Mouse (Mus musculus) right cerebral cortex, postnatal 14 days (tissue): ENCODE measurements around the gene Tmem151b.

Experiments
- DNase-seq: peaks from one replicate; pipeline ENCODE4 v3.0.0; 2022

Gene Tmem151b

DNA sequence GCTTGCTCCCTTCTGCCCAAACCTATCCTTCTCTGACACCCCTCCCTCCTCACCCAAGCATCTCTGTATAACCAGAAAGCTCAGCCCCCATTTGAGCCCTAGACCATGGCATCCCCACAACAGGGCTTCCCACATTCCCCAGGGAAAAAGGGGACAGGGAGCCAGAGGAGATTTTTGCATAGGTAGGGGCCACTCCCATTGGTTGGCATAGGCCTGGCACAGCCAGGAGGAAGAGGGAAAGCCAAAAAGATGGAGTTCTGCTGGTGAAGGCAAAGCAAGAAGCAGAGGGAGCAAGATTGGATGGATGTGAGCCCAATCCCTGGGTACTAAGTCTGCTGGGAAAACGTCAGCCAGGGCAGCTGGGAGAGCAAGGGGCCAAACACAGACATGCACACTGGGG, 6.4 kb downstream of the Tmem151b start:
- DNase-seq, result no peak

DNA sequence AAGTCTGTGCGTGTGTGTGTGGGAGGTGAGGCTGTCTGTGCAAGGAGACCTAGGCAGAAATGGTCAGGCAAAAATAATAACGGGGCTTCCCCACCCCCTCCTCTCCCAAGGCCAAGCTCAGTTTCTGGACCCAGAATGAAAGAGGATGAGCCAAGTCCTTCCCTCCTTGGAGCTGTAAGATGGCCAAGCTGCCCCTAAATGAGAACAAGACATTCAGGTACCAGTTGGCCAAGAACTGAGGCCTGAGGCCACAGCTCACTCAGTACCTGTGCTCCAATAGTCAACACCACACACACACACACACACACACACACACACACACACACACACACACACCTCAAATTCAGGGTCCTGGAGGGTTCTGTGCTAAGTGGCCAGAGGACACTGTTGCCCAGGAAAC, 6.8 kb downstream of the Tmem151b start:
- DNase-seq, result no peak

DNA sequence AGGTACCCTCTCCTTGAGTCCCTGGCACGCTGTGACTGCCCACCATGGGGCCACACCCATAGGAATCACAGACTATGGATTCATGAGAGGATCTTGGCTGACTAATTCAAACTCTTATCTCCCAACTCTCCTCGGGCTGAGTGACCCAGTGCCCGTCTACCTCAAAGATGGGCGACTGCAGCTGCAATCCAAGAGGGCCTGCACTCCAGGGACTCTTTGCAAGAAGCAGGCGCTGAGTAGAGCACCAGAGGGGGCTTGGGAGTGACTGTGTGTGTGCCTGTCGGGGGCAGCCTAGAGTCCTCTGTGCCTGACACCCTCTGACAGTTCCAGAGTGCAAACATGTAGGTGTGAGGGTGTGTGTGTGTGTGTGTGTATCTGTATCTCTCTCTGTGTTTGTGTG, 7.3 kb downstream of the Tmem151b start:
- DNase-seq, result no peak

DNA sequence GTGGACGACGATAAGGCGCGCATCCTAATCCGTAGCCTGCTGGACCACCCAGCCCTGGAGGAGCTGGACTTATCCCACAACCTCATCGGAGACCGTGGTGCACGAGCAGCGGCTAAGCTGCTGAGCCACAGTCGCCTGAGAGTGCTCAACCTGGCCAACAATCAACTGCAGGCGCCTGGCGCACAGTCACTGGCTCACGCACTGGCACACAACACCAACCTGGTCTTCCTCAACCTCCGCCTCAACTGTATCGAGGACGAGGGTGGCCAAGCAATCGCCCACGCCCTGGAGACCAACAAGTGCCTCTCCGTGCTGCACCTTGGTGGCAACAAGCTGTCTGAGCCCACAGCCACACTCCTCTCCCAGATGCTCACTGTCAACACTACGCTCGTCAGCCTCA, 9.8 kb downstream of the Tmem151b start:
- DNase-seq, result no peak

DNA sequence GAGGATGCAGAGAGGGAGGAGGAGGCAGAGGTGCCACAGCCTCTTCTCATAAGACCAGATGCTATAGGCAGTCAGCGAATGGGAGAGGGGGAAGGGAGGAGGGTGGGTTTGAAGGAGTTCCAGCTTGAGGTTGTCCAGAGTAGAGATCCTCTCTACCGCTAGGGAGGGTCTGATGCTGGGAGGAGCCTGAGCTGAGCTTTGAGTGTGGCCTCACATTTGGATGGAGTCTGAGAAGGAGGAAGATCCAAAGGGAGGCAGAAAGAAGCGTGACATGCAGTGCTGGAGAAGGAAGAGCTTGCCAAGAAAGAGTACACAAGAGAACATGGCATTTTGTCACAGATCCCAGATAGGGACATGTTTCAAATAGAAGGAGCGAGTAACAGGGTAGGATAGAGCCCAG, 11.1 kb downstream of the Tmem151b start:
- no peak for DNase-seq

DNA sequence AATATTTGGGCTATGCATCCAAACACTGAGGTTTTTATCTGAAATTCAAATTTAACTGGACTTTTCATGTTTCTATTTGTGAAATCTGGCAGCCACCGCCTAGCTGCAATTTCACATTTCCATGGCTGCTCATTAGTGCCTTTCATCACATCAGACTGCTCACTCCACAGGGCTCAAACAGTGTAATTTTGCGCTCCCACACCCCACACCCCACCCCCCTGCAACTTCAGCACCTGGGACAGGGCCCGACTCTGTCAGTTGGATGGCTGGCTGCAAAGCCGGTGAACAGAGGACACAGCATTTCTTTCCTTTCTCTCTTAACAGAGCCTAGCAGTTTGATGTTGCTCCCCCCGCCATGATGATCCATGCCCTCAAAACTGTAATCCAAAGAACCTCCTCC, 13.2 kb downstream of the Tmem151b start:
- DNase-seq, result no peak

DNA sequence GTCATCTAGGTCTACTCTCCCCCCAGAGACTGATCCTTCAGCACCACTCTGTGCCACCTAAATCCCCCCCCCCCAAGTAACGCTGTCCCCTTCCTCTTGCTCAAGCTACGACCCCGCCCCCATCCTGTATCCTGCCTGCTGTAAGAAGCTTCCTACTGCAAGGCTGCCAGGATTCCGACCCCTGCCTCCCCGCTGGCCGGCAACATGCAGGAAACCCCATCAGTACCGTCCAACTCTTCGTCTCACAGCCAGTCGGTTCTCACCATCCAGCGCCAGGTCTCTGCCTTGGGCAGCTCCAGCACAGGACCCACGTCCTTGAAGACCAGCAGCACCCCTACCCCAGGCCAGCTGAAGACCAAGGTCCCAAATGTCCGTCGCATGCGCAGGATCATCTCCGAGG, 16.6 kb downstream of the Tmem151b start:
- no peak for DNase-seq

DNA sequence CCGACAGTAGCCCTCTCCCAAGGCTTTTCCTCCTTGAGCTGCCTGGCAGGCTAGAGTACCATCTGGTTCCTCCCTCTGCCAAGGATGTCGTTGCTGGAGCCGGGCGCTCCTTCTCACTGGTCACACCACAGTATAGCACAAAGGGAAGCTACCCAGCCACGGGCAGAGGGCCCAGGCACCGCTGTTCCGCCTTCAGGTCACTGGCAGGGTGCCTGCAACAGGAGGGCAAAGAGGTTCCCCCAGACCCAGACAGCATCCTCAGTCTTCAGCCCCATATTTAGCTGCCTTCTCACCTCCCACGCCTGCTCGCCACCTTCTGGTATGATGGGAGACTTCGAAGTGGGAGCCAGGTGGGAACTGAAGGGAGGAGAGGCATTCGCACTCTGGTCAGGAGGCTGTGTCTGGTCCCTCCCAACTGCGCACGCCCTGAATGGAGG, 19.1 kb downstream of the Tmem151b start:
- DNase-seq, result peak; percentile 70

DNA sequence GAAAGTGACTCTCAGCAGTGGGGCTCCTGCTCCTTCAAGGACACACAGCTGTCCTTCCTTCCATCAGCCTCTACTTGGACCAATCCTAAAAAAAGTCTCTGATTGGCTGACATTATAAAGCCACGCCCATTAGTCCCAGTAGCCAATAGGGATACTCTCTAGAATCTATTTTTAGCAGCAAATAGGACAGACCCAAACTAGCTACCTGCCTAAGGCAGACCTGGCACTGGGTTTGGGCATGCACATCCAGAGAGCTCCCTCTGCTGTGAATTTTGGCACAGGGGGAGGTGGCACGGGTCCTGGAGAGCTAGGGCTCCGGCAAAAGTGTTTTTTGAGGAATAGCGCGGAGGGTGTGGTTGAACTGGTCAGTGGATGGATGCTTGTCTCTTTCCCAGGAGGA, 22.9 kb downstream of the Tmem151b start:
- no peak for DNase-seq

DNA sequence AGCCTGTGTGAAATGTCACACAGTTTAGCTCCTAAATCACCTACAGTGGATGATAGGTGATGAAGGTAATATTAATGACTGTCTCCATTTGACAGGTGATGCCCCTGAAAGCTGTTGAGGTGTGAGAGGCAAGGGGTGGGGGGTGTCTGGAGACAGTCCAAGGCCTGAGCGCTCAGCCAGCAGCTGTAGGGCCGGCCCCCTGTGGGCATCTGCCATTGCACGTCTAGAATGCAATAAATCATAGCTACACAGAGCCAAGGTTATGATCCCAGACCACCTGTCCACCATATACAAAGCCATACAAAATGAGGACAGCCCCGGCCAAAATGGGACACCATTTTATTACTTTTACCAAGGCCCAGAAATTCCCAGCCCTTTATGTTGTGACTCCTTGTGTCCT, 24.5 kb downstream of the Tmem151b start:
- DNase-seq, result no peak

DNA sequence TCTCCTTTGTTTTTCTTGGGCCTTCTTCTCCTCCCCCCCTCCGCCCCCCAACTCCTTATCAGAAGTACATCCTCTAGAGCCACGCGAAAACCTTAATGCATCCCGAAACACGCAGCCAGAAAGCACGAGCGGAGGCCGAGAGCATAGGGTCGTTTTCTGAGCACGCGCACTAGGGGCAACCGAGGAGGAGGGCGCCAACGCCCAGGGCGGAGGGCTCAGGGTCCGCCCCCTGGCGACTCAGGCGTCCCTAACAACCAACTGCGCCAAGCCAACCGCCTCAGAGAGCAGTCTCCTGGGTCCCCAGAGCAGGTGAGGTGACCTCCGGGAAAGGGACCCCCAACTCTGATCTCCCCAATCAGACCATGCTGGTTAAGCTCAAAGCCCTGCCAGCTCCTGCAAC, 26.2 kb downstream of the Tmem151b start, which contains the start of gene Tcte1:
TSS of gene Tcte1 (plus strand) at position 172 of the 400 bp plus-strand sequence.
- no peak for DNase-seq

DNA sequence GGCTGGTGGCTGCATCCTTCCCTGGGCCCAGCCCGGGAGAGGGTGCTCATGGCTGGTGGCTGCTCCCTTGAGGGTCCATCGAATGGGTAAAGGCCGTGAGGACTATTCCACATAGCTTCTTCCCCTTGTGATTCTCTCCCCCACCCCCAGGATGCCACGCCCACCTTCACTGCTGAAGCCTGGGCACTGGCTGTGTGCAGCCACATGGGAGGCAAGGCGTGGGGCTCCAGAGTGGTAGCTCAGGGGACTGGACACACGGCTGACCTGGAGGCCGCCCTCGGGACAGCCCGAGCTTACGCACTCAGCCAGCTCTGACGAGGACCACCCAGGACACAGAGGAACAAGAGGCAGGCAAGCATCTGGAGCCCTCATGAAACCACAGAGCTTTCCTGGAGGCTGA, 29.3 kb downstream of the Tmem151b start:
- no peak for DNase-seq

DNA sequence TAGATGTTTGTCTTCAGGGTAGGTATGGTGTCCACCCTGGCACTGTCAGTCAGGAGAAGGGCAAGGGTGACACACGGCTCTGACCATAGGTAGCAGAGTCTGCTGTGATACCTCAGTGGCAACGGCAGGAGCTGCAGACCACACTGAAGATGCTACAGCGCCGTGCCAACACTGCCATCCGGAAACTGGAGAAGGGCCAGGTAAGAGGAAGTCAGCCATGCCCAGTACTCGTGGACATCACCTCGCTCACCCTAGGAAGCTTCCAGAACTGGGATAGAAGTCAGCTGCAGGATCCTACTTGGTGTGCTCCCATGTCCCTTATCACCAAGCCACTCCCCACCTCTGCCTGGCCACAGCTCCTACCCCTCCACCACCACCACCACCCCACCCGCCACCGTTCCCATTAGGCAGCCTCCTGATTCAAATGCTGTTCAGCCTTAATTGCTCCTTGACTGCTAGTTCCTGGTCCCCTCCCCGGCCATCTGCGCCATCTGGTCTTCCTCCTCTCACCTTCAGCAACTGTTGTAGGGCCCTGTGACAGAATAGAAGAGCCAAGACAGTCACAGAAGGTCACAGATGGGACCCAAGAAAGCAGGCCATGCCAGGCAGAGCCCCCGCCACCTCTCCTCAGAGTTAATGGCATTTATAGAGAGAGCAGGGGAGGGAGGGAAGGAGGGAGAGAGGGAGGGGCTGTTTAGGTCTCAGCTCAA, 30.6 kb downstream of the Tmem151b start:
- no peak for DNase-seq

DNA sequence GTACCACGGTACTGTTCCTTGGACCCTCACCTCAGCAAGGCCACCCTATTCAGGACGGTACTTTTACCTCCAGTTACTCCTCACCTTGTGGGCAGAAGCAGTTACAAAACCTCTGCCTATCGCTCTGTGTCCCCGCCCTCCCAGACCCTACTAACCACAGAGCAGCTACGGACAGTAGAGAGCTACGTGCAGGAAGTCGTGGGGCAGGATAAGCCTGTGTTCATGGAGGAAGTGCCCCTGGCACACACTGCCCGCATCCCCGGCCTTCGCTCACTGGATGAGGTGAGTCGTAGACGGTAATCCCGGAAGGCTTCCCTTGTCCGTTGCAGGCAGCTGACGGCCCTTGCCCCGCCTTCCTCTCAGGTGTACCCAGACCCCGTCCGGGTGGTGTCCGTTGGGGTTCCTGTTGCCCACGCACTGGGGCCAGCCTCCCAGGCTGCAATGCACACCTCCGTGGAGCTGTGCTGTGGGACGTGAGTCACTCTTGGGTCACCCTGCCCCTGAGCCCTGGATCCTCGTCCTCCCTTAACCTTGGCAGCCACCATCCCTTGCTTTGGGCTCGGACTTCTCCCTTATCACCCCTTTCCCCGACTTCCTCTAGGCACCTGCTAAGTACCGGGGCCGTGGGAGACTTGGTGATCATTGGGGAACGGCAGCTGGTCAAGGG, 31.8 kb downstream of the Tmem151b start:
- DNase-seq, result no peak

DNA sequence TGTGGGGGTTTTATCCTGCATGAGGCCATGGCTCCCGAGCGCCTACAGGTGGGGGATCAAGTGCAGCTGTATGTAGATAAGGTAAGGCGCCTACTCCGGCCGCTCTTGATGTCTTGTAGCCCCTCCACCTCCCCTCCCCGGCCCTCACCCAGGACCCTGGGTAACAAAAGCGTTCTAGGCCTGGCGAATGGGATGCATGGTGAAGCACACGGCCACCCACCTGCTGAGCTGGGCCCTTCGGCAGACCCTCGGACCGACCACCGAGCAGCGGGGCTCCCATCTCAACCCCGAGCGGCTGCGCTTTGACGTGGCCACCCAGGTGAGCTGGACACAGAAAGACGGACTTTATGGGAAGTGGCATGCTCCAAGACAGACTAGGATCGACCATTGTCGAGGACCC, 32.3 kb downstream of the Tmem151b start:
- no peak for DNase-seq

DNA sequence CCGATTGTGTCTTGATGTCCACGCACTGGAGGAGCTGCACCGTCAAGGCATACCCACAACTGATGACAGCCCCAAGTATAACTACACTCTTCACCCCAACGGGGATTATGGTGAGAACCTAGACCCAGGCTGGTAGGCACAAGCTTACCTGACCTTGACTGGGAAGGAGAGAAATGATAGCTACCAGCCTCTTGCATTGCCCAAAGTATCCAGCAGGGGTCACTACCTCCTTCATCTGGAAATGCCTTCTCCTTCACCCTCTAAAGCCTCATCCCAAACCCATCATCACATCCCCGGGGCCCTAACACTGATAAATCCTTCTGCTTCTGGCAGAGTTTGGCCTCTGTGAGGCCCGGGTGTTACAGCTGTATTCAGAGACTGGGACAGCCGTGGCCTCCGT, 33.0 kb downstream of the Tmem151b start:
- peak; percentile 84 for DNase-seq

DNA sequence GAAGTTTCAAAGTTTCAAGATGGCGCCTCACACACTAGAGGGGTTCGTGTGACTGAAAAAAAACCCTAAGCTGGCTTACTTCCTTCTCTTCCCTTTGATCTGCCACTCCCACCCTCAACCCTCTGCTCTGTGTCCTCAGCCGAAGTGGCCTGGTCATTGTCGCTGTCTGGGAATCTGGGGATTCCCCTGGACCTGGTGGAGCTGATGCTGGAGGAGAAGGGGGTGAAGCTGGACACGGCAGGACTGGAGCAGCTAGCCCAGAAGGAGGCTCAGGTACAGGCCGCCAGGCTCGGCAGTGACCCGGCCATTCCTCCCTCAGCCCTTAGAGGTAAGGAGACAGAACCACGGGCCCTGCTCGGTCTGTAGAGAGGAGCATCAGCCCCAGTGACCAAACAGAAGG, 33.7 kb downstream of the Tmem151b start:
- no peak for DNase-seq

DNA sequence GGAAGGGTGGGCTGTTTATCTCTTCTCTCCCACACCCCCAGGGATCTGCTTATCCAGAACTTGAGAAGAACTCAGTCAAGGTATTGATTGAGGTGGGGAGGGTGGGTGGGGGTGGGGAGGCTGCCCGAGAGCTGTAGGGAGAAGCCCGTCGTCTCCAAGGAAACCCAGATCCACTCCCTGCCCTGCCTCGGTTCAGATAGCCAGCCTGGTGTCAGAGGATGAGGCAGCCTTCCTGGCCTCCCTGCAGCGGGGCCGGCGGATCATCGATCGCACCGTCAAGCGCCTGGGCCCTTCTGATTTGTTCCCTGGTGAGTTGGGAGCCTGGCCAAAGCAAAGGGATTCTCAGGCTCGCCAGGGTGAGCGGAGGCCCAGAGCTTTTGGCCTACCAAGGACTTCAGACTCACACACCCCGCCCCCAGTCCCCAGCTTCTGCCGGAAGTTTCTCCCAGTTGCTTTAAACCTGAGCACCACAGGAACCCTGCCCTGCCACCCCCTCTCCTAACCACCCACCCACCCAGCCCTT, 34.2 kb downstream of the Tmem151b start:
- DNase-seq, result no peak

DNA sequence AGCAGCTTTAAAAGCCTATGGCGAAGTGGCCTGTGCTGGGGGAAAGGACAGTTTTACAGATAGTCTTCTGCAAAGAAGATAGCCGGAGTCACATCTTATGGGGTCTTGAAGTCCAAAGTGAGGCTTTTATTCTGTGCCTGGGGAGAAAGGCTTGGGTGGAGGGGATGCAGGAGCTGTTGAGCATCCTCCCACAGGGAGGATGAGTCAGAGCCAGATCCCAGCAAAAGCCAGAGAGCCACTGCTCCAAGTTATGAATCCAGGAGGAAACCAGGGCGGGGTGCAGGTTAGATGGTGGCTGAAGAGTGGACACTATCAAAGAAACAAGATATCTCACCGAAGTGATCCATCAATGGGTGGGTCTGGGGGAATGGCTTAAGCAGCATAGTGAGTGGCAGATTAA, 37.7 kb downstream of the Tmem151b start:
- no peak for DNase-seq

DNA sequence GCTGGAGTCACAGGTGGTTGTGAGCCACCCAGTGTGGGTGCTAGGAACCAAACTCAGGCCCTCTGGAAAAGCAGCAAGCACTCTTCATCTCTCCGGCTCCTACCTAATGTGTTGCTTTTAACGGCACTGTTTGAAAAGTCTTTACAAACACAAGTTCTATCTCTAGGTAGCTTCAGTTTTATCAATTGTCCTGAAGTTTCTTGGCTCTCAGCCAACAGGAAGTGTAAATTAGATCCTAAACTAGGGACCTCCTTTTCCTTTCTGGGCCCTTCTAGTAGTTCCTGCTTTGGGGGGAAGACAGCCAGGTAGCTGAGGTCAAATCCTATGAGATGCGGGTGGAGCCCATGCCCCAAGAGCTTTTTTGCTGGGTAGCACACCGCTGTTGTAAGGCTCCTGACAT, 38.6 kb downstream of the Tmem151b start:
- no peak for DNase-seq

DNA sequence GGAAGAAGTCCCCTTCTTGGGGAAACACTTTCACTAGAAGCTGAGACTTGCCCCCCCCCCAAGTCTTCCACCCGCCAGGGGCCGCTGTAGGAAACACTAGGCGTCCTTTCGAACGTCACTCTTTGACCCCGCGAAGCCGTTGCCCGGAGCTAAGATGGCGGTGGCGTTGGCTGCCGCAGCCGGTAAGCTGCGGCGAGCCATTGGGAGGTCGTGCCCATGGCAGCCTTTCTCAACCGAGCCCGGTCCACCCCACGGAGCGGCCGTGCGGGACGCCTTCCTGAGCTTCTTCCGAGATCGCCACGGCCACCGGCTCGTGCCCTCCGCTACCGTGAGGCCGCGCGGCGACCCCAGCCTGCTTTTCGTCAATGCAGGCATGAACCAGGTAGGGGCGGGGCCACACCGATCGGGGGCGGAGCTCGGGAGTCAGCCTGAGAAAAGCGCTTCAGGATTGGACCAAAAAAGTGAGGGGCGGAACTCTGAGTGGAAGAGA, 42.7 kb downstream of the Tmem151b start, which contains the start of gene Aars2:
TSS of gene Aars2 (plus strand) at position 142 of the 490 bp plus-strand sequence.
- DNase-seq, result peak; percentile 98

DNA sequence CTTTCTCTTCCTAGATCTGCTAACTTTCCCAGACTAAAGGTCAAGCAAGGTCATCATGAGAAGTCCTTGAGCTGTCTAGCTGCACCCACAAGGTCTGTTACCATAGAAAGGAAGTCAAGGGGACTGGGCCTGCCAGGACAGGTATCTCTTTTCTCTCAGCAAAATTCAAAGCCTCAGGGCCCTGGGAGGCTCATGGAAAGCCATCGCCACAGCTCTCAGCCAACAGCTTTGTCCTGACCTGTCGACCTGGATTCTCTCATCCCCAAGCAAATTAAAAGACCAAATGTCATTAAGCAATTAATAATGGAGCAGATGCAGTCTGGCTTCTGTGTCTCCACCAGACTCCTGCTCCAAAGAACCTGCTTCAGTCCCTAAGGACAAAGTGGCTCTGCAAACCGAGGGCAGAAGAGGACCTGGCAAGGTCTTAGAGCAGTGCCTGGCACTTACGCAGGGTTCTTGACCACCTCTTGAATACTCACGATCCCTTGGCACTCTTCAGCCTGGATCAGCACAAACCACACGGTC, 43.5 kb downstream of the Tmem151b start:
- no peak for DNase-seq

DNA sequence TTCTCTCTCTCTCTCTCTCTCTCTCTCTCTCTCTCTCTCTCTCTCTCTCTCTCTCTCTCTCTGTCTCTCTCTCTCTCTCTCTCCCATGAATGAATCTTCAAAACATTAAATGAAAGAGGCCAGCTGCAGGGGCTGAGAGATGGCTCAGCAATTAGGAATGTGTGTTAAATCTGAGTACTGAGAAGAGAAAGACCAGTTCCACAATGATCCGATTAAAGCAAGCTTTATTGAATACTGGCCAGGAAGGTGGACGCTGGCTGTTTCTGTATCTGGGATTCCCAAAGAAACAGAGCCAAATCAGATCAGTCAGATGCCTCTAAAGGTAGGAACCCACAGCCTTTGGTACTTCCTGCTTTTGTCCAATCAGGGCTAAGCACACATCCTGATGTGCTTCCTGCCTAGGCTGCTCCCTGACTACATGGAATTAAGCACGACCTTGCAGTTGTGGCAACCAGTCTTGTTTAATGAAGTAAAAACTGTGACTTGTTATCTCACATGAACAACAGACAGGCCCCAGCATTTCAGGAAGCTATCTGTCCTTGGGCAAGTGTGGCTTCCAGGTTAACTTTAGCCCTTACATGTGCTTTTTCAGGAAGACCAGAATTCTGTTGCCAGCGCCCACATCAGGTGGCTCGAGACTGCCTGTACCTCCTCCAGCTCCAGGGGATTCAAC, 46.0 kb downstream of the Tmem151b start:
- DNase-seq, result no peak
